Mouse (Mus musculus) thymus, postnatal 36 days (tissue): Measurements from ENCODE around the gene Sstr4.

Experiments used
- DNase-seq, 2 experiments: peaks; one replicate each; pipeline ENCODE4 v3.0.0; 2022; ENCODE audit warnings: mixed read lengths in 2 of 2

The Sstr4 gene

GRCm38 (mm10) chr2:148430941-148431340, 35.8 kb downstream of the Sstr4 start:
- no peak for DNase-seq

- no peak for DNase-seq
Measured at GRCm38 (mm10) chr2:148432346-148432745, 37.2 kb downstream of the Sstr4 start.

- no peak for DNase-seq
Measured at GRCm38 (mm10) chr2:148436285-148436684, 41.1 kb downstream of the Sstr4 start.

DNA sequence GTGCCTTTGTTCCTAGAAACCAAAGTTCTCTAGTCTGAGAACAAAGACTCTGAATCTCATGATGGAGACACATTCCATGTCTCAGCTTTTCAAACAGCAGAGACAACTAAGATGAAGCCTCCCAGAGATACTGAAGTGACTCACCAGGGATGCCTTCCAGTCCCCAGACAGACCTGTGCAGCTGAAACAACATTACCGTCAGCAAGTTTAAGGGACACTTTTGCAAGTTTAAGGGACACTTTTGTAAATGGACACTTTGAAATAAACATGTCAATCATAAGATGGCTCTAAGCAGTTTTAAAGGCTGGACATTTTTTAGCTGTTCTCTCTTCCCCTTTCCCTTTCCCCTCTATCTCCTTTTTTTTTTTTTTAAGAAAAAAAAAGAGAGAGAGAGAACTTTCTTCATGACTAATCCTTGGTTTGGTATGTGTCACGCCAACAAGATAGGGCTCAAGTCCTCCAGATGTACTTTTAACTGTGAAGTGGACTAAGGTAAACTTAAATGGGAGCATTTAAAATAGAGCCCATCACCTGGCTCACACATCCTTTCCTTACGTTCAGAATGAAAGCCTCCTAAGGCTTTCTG, 44.6 kb downstream of the Sstr4 start:
- DNase-seq: no peak

- DNase-seq: no peak
Measured at GRCm38 (mm10) chr2:148441421-148441820, 46.3 kb downstream of the Sstr4 start.

- DNase-seq: peak in 1 of 2 experiments; percentile 7
Measured at GRCm38 (mm10) chr2:148442172-148442571, 47.0 kb downstream of the Sstr4 start.

DNA sequence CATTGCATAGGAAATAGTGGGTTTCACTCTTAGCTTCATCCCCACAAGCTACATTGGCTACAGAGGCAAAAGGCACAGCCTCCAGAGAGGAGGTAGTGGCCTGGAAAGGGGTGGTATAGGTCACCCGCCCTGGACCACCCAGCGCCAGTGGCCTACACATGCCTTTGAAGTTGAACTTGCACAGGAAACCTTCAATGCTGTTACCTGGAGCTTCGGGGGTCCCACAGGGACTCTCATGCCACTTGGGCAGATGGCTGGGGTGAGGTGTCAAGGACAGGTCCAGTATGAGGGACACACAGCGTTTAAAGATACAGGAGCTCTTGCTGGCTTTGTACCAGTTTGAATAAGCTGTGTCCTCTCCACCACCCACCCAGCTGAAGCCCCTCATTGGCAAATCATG, 47.6 kb downstream of the Sstr4 start:
- DNase-seq: peak in 1 of 2 experiments; percentile 4

DNA sequence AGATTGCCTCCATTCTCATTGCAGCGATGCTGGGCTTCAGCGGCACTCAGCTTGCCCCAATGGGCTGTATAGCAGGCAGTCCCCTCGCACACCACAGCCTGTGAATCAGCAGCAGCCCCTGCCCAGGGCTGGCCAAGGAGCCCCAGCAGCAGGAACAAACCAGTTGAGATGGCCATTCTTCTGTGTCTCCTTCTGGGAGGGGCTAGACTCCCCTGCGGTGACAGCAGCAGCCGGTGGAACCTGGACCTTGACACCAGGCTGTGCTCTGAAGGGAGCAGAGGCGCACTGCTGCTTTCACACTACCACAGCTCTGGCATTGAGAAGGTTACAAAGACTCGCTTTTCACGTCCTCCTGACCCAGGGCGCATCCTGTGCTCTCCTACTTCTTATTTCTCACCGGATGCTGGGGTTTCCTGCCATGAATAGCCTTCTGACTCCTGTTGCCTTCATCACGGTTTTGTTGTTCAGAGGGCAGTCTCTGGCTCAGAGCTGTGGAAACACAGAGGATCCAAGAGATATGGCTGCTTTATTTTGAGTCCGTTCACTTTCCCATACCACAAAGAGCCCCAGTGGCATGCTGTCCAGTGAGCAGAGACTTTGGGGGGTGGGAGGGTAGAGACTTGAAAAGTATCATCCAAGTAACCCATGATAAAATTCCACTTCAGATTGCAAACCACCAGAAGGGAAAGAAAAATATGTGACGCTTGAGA, 48.3 kb downstream of the Sstr4 start, which contains the start of gene Cd93:
Cd93 (minus strand) TSS at position 315 of the 710 bp plus-strand sequence.
- peak; percentile 32 to 42 for DNase-seq

- no peak for DNase-seq
Measured at GRCm38 (mm10) chr2:148444472-148444871, 49.3 kb downstream of the Sstr4 start.

- no peak for DNase-seq
Measured at GRCm38 (mm10) chr2:148445616-148446015, 50.5 kb downstream of the Sstr4 start.
